Mouse (Mus musculus): ENCODE measurements around the gene S1pr5.
"Not testable (repeated sequence)": the region's sequence is repeated elsewhere in the genome, so short reads cannot be mapped to it uniquely, and the experiment has no call there.

S1pr5 gene

DNA sequence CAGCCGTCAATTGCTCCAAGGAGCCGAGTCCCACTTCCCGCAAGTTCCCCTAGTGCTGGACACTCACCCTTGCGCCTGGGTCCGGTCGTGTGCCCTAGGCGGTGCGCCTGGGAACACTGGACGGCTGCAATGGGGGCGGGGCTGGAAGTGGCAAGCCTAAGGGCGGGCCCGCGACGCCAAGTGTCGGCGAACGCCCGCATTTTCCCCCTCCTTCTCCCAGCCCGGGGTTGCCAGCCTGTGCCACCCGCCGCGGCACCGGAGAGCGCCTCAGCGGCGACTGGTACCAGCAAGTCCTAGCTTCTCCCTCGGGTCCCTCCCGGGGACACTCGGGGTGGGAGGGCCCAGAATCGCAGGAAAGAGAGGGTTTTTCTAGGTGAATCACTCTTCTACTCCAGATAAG, at the start of gene S1pr5:
TSS of gene S1pr5 (minus strand) at position 118 of the 400 bp plus-strand sequence.
- DNase-seq: peak; percentile 68

DNA sequence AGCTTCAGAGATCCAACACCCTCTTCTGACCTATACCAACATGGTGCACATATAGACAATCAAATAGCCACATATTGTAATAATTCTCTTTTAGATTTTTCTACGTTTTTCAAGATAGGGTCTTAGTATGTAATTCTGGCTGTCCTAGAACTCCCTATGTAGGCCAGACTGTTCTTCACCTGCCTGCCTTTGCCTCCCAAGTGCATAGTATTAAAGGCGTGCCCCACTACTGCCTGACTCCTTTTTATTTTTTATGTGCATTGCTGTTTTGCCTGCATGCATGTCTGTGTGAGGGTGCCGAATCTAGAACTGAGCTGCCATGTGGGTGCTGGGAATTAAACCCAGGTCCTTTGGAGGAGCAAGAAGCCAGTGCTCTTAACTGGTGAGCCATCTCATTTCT, 44.0 kb upstream of the S1pr5 start:
- no peak for DNase-seq

DNA sequence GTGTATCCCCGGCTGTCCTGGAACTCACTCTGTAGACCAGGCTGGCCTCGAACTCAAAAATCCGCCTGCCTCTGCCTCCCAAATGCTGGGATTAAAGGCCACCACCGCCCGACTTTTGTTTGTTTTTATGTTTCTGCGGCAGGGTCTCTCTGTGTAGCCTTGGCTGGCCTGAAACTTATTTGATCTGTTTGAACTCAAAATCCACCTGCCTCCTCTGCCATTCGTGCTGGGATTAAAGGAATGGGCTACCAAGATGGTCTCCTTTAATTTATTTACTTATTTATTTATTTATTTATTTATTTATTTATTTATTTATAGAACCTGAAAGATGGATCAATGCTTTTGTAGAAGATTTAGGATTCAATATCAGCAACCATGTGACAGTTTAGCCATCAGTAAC, 43.6 kb upstream of the S1pr5 start:
- not testable (repeated sequence) for DNase-seq

DNA sequence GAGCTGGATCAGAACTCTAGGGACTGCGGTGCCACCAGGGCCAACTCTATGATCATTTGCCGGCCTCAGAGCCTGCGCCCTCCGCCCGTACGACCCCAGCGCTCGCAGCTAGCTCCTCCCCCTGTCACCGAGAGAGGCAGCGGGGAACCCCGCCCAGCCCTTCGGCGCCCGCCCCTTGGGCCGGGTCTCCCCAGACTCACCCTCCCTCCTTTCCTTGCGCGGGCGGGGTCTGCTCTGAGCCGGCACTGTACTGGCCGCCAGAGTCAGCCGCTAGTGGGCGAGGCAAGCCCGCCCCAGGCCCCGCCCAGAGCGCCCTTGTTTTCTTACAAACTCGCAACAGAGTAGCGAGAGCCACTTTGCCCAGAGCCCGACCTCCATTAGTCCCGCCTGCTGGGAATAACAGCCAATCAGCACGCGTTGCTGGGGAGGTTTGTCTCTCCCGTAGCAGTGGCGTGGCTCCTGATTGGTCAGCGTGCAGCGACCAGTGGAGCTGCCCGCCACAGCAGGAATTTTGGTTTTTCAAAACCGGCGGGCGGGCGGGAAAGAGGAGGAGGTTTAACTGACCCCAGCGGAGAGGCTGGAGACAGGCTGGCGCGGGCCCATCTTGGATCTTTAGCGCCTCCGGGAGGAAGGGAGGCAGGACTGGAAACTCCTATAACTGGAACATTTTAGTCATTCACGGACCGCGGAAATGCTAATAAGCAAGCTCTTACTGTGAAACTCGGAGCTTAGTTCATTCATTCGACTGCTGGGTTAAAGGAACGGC, 43.0 kb upstream of the S1pr5 start, which contains the start of gene Cdkn2d:
TSS of gene Cdkn2d (minus strand) at position 386 of the 766 bp plus-strand sequence.
- DNase-seq: peak; percentile 100

DNA sequence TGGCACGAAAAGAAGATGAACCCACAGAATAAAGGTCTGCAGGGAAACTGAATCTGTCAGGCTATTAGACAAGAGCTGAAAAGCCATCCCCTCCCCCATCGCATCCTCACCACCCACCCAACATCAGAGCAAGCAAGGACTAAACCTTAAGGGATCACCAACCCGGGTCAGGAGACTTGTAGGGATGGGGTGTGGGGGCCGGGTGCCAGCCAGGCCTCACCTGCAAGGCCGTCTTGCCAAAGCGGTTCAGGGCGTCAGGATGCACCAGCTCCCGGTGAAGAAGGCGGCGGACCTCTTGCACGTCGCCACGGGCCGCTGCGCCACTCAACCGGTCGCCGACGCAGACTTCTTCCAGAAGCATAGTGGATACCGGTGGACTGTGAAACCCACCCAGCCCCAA, 42.3 kb upstream of the S1pr5 start:
- no peak for DNase-seq

DNA sequence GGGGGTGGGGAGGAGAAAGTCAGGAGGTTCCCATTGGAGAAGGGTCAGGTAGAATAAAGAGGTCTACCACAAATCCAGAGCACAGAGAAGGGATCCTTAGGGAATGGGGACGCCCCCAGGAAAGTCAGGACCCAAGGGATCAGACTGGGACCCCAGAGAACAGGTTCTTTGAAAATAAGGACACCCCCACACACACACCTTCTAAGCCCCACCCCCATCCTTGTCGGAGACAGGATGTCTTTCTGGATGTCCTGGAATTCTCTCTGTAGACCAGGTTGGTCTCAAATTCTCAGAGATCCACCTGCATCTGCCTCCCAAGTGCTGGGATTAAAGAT, 41.1 kb upstream of the S1pr5 start:
- DNase-seq: no peak

DNA sequence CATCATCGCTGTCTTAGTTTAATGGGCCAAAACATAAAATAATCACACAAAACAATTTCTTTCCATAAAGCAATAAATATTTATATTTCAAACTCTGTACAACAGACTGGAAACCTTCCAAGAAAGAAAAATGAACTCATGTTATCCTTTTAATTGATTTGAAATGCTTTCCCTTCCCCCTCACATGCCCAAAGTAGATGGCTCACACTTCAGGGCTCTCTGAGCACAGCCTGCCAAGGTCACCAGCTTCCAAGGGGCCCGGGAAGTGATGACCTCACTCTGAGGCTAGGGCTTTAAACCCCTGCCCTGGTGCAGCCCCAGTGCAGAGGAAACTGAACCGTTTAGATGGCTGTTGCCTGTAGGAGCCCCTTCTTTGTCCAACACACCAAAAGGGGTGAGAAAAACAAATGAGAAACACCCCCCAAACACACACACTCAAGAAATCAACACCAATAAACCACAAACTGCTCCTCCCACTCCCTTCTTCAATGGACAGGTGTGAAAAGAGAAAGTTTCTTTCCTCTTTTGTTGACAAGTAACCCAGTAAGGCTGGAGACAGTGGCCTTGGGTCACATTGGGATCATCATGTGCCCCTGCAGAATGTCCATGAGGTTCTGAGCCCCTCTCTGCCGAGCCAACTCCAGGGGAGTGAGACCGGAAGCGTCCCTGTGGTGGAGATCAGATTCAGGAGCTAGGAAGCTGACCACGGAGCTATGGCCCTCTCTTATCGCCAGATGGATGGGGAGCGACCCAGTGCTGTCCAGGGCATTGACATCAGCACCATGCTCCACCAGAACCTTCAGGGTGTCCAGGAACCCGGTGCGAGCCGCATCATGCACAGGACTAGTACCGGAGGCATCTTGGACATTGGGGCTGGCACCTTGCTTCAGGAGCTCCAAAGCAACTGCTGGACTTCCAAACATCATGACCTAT, 40.4 kb upstream of the S1pr5 start:
- DNase-seq: no peak

DNA sequence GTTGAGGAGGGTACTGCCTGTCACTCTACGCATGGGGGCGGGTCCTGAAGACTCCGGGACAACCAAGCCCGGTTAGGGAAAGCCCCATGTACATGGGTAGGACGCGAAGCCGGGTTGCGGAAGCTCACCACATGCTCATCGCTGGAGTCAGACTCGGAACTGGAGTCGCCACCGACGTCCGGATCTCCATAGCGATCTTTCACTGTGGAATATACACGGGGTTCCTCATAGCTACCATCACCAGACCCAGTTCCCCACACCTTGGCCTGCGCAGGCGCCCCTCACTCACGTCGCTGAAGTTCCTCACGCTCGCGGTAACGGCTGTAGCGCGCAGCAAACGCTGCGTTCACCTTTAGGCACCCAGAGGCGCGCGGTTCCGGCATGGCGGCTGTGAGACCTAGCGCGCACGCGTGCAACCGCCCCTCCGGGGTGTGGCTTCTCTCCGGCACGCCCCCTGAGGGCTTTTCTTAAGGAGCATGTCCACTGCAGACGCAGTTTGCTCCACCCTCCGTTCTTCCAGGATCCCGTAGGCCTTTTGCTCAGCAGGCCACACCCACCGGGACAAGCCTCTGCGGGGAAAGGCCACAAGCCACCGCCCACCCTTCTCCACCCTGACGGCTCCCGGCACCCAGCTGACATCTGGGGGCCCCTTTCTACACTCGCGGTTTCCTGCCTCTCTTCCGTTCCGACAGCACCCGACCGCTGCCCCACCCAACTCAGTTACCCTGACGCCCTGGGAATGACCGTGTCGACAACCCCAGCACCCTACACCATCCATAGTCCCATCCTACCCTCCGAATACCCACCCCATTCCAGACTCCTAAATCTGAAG, 39.5 kb upstream of the S1pr5 start, which contains the start of gene Kri1:
TSS of gene Kri1 (minus strand) at position 399 of the 832 bp plus-strand sequence.
- DNase-seq: peak; percentile 98

DNA sequence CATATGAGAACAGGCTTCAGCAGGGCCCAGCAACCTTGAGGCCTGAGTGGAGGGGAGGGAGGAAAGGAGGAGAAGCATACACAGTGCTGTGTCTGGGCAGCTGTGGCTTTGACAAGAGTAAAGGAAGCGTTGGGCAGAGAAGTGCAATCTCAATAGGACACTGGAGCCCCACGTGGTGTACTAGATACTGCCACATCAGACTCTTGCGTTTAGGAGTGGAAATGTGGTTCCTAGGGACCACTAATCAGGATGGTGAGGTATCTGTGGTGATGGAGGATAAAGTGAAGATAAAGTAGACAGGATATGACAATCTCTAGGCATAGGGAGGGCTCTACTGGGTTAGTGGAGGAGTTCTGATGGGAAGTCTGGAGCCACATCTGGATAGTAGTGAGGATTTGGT, 38.5 kb upstream of the S1pr5 start:
- no peak for DNase-seq

DNA sequence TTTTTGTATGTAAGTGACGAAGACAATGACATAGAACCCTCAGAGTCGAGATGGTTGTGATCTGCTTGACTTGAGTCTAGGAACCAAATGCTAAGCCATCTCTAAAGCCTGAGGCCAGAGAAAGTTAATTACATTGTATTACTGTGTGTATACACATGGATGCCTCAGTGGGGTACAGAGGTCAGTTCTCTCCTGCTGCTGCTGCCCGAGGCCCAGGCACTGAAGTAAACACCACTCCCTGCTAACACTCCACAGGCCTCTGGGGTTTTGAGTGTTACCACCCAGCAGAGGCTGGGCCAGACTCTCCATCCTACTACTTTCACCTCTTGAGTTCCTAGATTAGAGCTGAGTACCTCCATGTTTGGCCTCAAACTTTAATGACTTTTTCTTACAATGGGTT, 35.8 kb upstream of the S1pr5 start:
- DNase-seq: no peak

DNA sequence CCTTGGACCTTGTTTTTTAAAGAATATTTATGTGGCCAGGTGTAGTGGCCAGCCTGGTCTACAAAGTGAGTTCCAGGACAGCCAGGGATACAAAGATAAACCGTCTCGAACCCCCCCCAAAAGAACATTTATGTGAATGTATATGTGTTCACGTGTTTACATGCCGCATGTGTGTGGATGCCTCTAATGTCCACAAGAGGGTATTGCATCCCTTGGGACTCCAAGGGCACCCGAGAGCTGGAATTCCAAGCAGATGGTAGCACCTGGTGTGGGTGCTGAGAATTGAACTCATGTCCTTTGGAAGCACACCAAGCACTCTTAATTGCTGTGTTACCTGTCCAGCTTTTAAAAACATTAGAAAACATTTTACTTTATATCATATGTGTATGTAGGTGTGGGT, 35.3 kb upstream of the S1pr5 start:
- DNase-seq: no peak

DNA sequence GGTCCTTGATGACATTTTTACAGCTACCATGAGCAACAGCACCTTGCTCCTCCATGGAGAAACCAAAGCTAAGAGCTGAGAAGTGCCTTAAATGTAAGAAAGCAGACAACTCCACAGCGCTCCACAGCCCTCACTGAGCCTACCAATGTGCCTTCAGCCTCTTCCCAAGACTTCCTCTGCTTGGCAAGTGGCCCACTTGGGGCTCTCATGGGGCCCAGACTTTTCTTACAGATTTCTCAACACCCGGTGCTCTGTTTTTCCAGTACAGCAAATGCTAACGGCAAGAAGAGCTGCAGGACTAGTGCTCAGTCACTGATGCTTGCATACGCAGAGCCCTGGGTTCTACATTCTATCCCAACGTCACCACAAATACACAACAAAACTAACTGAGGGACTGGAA, 29.5 kb upstream of the S1pr5 start:
- no peak for DNase-seq

DNA sequence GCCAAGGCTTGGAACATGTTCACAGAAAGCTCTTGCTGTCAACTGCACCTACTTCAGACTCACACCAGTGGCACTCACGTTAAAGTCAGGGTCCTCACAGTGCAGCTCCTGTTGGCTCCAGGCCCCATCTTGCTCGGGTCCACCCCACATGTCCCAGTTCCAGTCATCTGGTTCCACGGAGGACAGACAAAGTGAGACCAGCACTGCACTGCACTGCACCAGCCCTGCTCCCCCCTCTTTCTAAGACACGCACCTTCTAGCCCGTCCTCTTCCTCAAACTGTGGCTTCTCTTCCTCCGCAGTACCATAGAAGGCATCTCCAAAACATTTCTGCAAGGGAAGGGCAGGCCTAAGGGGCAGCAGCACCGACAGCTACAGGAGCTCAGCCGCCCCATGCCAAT, 28.1 kb upstream of the S1pr5 start:
- no peak for DNase-seq

DNA sequence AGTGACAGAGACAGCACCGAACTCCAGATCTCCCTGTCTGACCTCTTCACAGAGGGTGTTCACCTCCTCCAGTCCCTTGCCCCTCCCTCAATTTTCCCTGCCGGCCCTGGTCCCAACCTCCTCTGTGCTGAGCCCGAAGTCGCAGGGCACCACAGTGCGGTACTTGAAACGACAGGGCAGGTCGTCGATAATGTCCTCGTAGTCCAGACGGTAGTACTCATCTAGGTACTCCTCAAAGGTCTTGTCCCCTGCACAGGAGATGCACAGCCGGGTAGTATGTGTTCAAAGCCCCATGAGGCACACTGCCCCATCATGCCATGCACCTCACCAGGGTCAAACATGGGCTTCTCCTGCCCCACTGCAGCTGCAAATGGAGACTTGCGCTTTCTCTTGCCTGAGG, 27.5 kb upstream of the S1pr5 start:
- DNase-seq: no peak

DNA sequence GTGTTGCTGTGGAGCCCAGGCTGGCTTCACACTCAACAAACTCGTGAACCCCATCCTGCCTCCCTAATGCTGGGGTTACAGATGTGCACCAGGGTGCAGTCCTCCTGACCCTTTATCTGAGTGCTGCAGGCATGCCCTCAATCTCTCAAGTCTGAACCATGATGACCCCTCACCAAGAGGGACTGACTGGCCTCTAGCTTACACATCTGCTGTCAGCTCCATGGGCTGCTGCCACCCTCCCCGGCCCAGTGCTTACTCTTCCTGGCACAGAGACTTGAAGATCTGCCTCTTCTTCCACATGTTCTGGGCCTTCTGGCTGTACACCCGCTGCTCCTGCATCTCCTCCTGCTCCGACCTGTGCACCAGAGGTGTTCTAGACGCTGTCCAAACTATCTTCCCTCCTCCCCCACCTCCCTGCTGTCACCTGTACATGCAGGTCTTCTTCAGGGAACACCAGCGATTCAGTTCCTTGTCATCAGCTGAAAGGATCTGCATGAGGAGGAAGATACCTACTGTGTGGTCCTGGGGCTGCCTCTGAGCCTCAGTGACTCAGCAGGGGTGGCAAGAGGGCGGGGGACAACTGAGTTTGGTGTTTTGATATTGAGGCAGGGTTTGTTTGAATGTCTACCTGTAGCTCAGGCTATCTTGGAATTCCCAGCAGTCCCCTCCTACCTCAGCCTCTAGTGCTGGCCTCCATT, 26.9 kb upstream of the S1pr5 start:
- no peak for DNase-seq

DNA sequence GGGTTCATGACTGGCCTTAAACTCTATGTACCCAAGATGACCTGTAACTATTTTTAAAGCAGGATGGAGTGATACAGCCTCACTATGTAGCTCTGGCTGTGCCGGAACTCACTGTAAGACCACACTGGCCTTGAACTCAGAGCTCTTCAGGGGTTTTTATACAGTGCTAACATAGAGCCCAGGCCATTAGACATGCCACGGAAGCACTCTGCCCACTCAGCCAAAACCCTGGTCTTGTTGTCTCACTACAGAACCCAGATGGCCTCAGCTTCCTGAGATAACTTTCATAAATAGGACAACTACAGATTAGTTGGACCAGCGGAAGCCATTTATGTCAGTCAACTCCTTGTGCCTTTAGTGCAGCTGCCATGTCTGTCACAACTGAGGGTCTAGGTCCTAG, 26.1 kb upstream of the S1pr5 start:
- DNase-seq: no peak

DNA sequence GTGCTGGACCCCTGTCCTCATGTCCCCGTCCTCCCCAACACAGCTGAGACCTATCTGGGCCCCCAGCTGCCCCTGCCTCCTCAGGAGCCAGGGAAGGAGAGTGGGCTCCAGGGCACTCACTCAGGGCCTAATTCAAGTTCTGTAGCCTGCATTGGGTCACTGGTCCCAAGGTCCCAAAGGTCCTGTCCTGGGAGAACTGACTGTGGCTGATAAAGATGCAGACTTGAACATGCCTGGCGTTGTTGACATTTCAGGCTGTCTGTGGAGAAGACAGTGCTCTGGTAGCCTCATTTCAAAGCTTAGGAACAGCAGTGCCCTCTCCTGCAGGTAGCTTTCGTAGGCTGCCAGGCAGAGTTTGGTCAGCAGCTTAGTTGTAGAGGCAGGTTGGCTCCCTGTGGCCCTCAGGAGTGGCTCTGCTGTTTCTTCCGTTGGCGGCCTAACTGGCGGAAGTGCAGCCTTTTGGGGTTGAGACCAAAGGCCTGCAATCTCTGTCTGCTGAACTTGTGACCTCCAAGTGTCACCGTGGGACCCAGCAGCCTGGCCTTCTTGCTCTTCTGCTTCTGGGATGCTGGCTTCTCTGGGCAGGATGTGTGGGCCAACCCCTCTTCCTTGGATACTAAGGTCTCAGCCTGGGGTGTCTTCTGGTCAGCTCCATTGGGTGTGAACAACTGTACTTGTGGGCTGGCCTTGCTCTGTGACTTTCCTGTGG, 25.4 kb upstream of the S1pr5 start:
- no peak for DNase-seq

DNA sequence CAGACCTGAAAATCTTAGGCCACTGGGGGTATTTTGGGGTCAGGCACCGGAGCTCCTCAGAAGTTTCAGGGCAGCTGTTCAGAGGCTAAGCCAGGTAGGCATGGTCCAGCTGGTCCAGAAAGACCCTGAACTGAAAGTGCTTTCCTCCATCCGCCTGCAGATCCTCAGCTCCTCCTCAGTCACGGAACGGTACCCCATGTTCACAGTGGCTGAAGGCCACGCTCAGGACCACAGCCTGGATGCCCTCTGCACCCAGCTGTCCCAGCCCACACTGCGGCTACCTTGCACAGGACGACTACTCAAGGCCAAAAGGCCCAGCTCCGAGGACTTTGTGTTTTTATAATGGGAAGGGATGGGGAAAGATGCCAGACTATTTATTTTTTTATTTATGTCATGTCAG, 24.9 kb upstream of the S1pr5 start:
- no peak for DNase-seq

DNA sequence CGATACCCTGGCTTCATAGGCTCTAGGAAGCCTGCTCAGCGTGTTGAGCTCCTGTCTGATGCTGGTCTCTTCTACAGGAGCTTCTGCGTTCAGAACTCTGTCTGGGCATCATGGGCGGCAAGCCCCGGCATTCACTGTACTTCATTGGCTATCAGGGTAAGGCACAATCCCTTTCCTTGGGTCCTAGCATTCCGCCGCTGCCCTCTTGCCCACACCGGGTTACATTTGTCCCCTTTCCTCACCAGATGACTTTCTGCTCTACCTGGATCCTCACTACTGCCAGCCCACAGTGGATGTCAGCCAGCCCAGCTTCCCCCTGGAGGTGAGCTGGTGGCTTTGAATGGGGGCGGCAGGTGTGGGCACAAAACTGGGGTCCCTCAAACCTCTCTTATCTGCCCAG, 24.1 kb upstream of the S1pr5 start:
- DNase-seq: no peak

DNA sequence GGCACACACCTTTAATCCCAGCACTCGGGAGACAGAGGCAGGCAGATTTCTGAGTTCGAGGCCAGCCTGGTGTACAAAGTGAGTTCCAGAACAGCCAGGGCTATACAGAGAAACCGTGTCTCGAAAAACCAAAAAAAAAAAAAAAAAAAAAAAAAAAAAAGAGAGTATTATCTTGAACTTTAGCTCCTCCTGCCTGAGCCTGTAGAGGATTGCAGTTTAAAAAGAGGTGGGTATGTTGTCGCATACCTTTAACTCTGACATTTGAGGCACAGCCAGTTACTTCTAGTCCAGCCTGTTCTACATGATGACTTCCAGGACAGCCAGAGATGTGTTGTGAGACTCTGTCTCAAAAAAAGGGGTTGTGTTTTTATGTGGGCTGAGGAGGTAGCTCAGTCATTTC, 21.3 kb upstream of the S1pr5 start:
- not testable (repeated sequence) for DNase-seq

DNA sequence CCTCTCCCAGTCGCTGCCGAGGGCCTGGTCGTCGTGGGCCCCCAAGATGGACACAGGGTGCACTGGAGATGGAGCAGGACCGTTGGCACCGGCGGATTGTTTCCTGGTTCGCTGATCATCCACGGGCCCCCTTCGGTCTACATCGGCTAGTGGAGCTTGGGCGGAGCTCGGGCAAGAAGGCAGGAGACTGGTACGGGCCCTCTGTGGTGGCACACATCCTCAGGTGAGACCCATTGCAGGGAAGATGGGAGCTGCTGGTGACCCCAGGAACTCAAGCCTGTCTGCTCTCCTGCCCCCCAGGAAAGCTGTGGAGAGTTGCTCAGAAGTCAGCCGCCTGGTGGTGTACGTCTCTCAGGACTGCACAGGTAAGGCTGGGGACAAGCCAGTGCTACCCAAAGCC, 20.1 kb upstream of the S1pr5 start:
- DNase-seq: no peak

DNA sequence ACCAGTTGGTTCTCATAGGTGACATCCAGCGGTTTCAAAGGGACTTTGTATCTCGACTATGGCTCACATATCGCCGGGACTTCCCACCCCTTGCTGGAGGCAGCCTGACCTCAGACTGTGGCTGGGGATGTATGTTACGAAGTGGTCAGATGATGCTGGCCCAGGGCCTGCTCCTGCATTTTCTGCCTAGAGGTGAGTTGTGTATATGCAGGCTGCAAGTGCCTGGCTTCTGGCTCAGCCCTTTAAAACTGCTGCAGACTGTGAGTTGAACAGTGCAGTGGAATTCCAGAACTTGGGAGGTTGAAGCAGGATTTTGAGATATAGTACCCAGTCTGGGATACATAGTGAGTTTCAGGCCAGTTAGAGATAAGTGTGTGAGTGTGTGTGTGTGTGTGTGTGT, 18.6 kb upstream of the S1pr5 start:
- no peak for DNase-seq

Data from right cerebral cortex, adult 18-20 months (tissue).